17 mouse cellular contexts compared by ENCODE assay signal in the genomic region with DNA sequence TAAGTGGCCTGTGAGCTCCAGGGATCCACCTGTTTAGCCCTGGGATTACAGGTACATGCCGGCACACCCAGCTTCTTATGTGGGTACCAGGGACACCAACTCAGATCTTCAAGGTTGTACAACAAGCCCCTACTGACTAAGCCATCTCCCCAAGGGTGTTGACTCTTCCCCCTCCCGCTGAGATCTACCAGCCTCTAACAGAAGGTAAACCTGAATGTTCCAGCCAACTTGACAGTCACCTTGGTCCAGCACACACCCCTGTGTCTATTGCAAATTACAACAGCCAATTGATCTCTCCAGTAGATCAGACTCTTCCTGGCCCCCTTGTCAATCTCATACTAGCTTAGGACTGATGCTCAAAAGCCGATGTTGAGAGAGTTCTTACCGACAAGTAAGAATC.
"Had no signal": no experiment of that assay in that cellular context is flagged by ENCODE, and none has a peak within 500 bp of the region (broad histone marks: within the 10 kb centered on the region; RNA-seq: fewer than 3 reads in every experiment).

No protein-coding gene starts in this region.

- DNase-seq: retina, postnatal 1 day; right cerebral cortex, adult 18-20 months; right cerebral cortex, postnatal 14 days; right cerebral cortex, postnatal 25 days; right cerebral cortex, postnatal 4 days; spleen, adult 18-20 months; thymus, adult 18-20 months; thymus, adult 2 months; thymus, postnatal 14 days; thymus, postnatal 25 days; thymus, postnatal 36 days; thymus, postnatal 4 days had no signal

- H3K4me2 ChIP-seq: stomach, embryonic 15.5 days had no signal

- H3K9me3 ChIP-seq: neural tube, embryonic 12.5 days; neural tube, embryonic 13.5 days; neural tube, embryonic 15.5 days; stomach, embryonic 15.5 days had no signal

- H3K4me3 ChIP-seq: neural tube, embryonic 12.5 days; neural tube, embryonic 13.5 days; neural tube, embryonic 15.5 days; stomach, embryonic 15.5 days had no signal

- H3K27ac ChIP-seq: neural tube, embryonic 12.5 days; neural tube, embryonic 13.5 days; neural tube, embryonic 15.5 days; stomach, embryonic 15.5 days; stomach, postnatal 0 days had no signal

- H3K27me3 ChIP-seq: neural tube, embryonic 13.5 days; neural tube, embryonic 15.5 days had no signal

- H3K9ac ChIP-seq: neural tube, embryonic 12.5 days; neural tube, embryonic 13.5 days; neural tube, embryonic 15.5 days; stomach, embryonic 15.5 days had no signal

- H3K36me3 ChIP-seq: neural tube, embryonic 12.5 days; neural tube, embryonic 13.5 days; neural tube, embryonic 15.5 days; stomach, embryonic 15.5 days had no signal
